Mouse (Mus musculus) myocyte (in vitro differentiated cells): Measurements from ENCODE around the gene Micu1.

Source experiments
- CEBPB ChIP-seq: IDR thresholded peaks from 2 replicates; pipeline ENCODE4 v1.6.1; 2011; ENCODE audit warnings: mild to moderate bottlenecking, moderate library complexity; ENCODE audit not compliant: poor library complexity, insufficient read depth, severe bottlenecking
- E2F4 ChIP-seq: IDR thresholded peaks from one replicate; pipeline ENCODE4 v1.6.1; 2011; ENCODE audit warnings: mild to moderate bottlenecking, control low read depth, moderate library complexity; ENCODE audit not compliant: insufficient read depth
- MYOD1 ChIP-seq, 3 experiments: IDR thresholded peaks; one replicate each; pipeline ENCODE4 v1.6.1; 2011; ENCODE audit warnings: control low read depth in 2 of 3, low read depth in 2 of 3, mild to moderate bottlenecking in 2 of 3, moderate library complexity in 1 of 3; ENCODE audit not compliant: insufficient read length in 2 of 3, control insufficient read depth in 1 of 3
- POLR2A ChIP-seq: IDR thresholded peaks from one replicate; pipeline ENCODE4 v1.6.1; 2011; ENCODE audit warnings: low read depth, mild to moderate bottlenecking, control low read depth, moderate library complexity; ENCODE audit not compliant: insufficient read length
- POLR2AphosphoS2 ChIP-seq: IDR thresholded peaks from one replicate; pipeline ENCODE4 v1.6.1; 2011; ENCODE audit warnings: low read depth, control low read depth; ENCODE audit not compliant: insufficient read length

GRCm38 (mm10) chr10:59844686-59845085, 142.4 kb downstream of the Micu1 start:
- TF ChIP-seq POLR2A: no peak
- no peak for TF ChIP-seq POLR2AphosphoS2
- no peak for TF ChIP-seq CEBPB
- no peak for TF ChIP-seq MYOD1 (IDR thresholded peaks at IDR 0.05; ENCODE audit: control insufficient read depth in 1 of 3, insufficient read length in 2 of 3, low read depth in 2 of 3)
- no peak for TF ChIP-seq E2F4
